Mouse (Mus musculus) E14TG2a.4 (cell line): ENCODE measurements around the gene Prpsap1.

ENCODE experiments used
- CTCF ChIP-seq: conservative IDR thresholded peaks from 2 replicates; pipeline ENCODE4 v1.5.1; 2014; ENCODE audit warnings: low read length
- NANOG ChIP-seq: IDR thresholded peaks from 2 replicates; pipeline ENCODE4 v1.6.1; 2014; ENCODE audit warnings: borderline replicate concordance, low read length, mixed read lengths

DNA sequence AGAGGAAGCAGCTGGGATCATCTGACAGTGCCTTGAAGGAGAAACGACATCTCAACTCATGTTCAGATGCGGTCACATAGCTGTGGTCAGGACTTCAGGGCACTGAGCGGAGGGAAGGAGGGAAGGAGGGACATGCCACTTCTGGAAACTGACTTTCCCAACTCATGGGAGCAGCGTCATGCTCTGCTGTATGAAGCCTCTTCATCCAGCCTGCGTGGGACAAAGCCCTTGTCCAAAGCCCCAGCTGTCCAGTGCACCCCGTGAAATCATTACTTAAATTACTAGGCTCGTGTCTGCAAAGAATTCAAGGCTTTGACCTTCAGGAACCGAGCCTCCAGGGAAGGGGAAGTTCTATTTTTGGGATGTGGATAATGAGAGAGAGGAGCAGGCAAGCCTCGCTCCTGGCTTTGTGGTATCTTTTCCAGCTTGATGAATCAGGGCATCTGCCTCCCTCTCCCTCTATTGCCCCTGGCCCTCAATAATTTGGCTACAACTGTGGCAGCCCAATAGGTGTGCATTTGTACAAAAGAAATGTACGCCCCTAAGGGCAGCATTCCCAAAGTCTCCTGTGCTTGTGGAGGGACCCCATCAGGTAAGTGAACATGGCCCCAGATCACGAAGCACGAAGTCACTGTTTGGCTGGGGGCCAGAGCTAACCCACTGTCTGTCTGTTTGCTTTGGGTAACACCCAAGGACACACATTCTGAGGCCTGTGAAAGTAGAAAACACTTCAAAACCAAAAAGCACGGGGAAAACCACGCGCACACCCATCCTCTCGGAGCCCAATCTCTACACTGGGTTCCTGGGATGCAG is 29.1 kb upstream of the Prpsap1 start:
- TF ChIP-seq CTCF (no peak), NANOG (no peak)
